Comparison of ENCODE assay signal across 5 mouse cellular contexts in genomic region chr15:95513306-95513705, GRCm38 (mm10). TPM values are rescaled to one million over a fixed set of nuclear protein-coding genes. Genes with fewer than 3 reads are reported as not detected.
"Had no signal": no experiment of that assay in that cellular context is flagged by ENCODE, and none has a peak within 500 bp of the region (broad histone marks: within the 10 kb centered on the region; RNA-seq: fewer than 3 reads in every experiment).

No protein-coding gene starts in this region.

RNA-seq across cellular contexts. Expression of gene Nell2, which starts 15.1 kb away (rescaled TPM):
- total RNA-seq: liver, adult 2 months; megakaryocyte progenitor cell, adult 5-6 weeks; megakaryocyte, adult 5-6 weeks; megakaryocyte-erythroid progenitor cell, adult 5-6 weeks; monocyte, adult 5-6 weeks had no signal
